Comparison of ENCODE assay signal across 8 mouse cellular contexts in genomic region chr6:89339447-89339846, GRCm38 (mm10). TPM values are rescaled to one million over a fixed set of nuclear protein-coding genes. Genes with fewer than 3 reads are reported as not detected.
A peak's percentile ranks its signal among the peaks of the same experiment; 100 is the strongest.
DNase-seq lines count a peak whose midpoint lies in the region; ATAC-seq and TF ChIP-seq lines count a peak whose summit lies in the region.

No protein-coding gene starts in this region.

- H3K9me3 ChIP-seq in midbrain, postnatal 0 days (ENCODE audit: low read length) = no peaks in the 10 kb centered on the region
- no peaks in the 10 kb centered on the region for H3K9me3 ChIP-seq in midbrain, embryonic 14.5 days (ENCODE audit: control insufficient read depth, low read length)
- no peaks in the 10 kb centered on the region for H3K9me3 ChIP-seq in midbrain, embryonic 15.5 days
- no peaks in the 10 kb centered on the region for H3K9me3 ChIP-seq in liver, embryonic 11.5 days (ENCODE audit: control insufficient read depth, low read length)

- TF ChIP-seq CTCF in midbrain, postnatal 0 days (IDR thresholded peaks at IDR 0.05) = peak; percentile 59

- no peak overlapping the region for H3K27ac ChIP-seq in midbrain, postnatal 0 days (ENCODE audit: low read depth, low read length)
- no peak overlapping the region for H3K27ac ChIP-seq in midbrain, embryonic 14.5 days (replicated peaks; ENCODE audit: low read depth, low read length)
- no peak overlapping the region for H3K27ac ChIP-seq in midbrain, embryonic 15.5 days
- H3K27ac ChIP-seq in liver, embryonic 11.5 days (ENCODE audit: low read depth, low read length) = no peak overlapping the region

- H3K27me3 ChIP-seq in midbrain, postnatal 0 days (ENCODE audit: insufficient read depth, low read length) = no peaks in the 10 kb centered on the region
- no peaks in the 10 kb centered on the region for H3K27me3 ChIP-seq in midbrain, embryonic 14.5 days (ENCODE audit: control insufficient read depth, insufficient read depth, low read length)
- H3K27me3 ChIP-seq in midbrain, embryonic 15.5 days (replicated peaks) = no peaks in the 10 kb centered on the region
- no peaks in the 10 kb centered on the region for H3K27me3 ChIP-seq in liver, embryonic 11.5 days (replicated peaks; ENCODE audit: control insufficient read depth, insufficient read depth, low read length)

- intact Hi-C loops in heart, postnatal 25 days (cut with DNase I) = loop anchor here (5.0 kb wide), 1 partner anchor 213 kb away; no protein-coding TSS in a partner anchor

- H3K9ac ChIP-seq in midbrain, postnatal 0 days (replicated peaks; ENCODE audit: low read length, poor library complexity, severe bottlenecking) = no peak overlapping the region
- H3K9ac ChIP-seq in midbrain, embryonic 14.5 days (replicated peaks; ENCODE audit: low read length) = no peak overlapping the region
- no peak overlapping the region for H3K9ac ChIP-seq in midbrain, embryonic 15.5 days
- no peak overlapping the region for H3K9ac ChIP-seq in liver, embryonic 11.5 days (ENCODE audit: low read depth, low read length)

- H3K4me1 ChIP-seq in midbrain, postnatal 0 days (ENCODE audit: insufficient read depth, low read length) = no peaks in the 10 kb centered on the region
- H3K4me1 ChIP-seq in midbrain, embryonic 14.5 days (ENCODE audit: control insufficient read depth, insufficient read depth, low read length) = peaks cover 11% of the 10 kb centered on the region
- peaks cover 11% of the 10 kb centered on the region for H3K4me1 ChIP-seq in midbrain, embryonic 15.5 days
- H3K4me1 ChIP-seq in liver, embryonic 11.5 days (replicated peaks; ENCODE audit: control insufficient read depth, insufficient read depth, low read length) = peaks cover 2% of the 10 kb centered on the region; the same call in 1 of the 2 replicates

- 73% methylated on average over 2 of the region's 2 CpGs for WGBS in midbrain, postnatal 0 days
- 88% methylated on average over 2 of the region's 2 CpGs for WGBS in midbrain, embryonic 14.5 days
- 82% methylated on average over 2 of the region's 2 CpGs for WGBS in midbrain, embryonic 15.5 days
- WGBS in liver, embryonic 11.5 days = 81% methylated on average over 2 of the region's 2 CpGs

- no peak overlapping the region for H3K4me3 ChIP-seq in midbrain, postnatal 0 days (ENCODE audit: low read depth, low read length)
- no peak overlapping the region for H3K4me3 ChIP-seq in midbrain, embryonic 14.5 days (replicated peaks; ENCODE audit: low read depth, low read length)
- no peak overlapping the region for H3K4me3 ChIP-seq in midbrain, embryonic 15.5 days
- H3K4me3 ChIP-seq in liver, embryonic 11.5 days (ENCODE audit: low read depth, low read length) = no peak overlapping the region

- no peak overlapping the region for H3K4me2 ChIP-seq in midbrain, postnatal 0 days (ENCODE audit: low read depth, low read length, poor library complexity, severe bottlenecking)
- H3K4me2 ChIP-seq in midbrain, embryonic 14.5 days (ENCODE audit: low read length) = no peak overlapping the region
- H3K4me2 ChIP-seq in midbrain, embryonic 15.5 days = no peak overlapping the region
- H3K4me2 ChIP-seq in liver, embryonic 11.5 days = no peak overlapping the region

- peaks cover 88% of the 10 kb centered on the region for H3K36me3 ChIP-seq in midbrain, postnatal 0 days (ENCODE audit: insufficient read depth, low read length)
- H3K36me3 ChIP-seq in midbrain, embryonic 14.5 days (ENCODE audit: control insufficient read depth, insufficient read depth, low read length) = peaks cover 94% of the 10 kb centered on the region
- peaks cover 61% of the 10 kb centered on the region for H3K36me3 ChIP-seq in midbrain, embryonic 15.5 days (replicated peaks)
- peaks cover 15% of the 10 kb centered on the region for H3K36me3 ChIP-seq in liver, embryonic 11.5 days (ENCODE audit: control insufficient read depth, insufficient read depth, low read length)

- ATAC-seq in frontal cortex, adult (ENCODE audit: low TSS enrichment) = no peak
- ATAC-seq in midbrain, postnatal 0 days (ENCODE audit: low FRiP score) = peak; percentile 44; the same call in 1 of the 2 replicates
- no peak for ATAC-seq in midbrain, embryonic 14.5 days (ENCODE audit: low FRiP score, low TSS enrichment)
- no peak for ATAC-seq in midbrain, embryonic 15.5 days (replicated peaks)
- no peak for ATAC-seq in liver, embryonic 11.5 days (replicated peaks; ENCODE audit: low FRiP score)

- DNase-seq in frontal cortex, postnatal 10 days (ENCODE audit: low spot score in 2 of 2) = peak; percentile 50 to 61
- peak; percentile 78 for DNase-seq in midbrain, postnatal 0 days (ENCODE audit: low spot score)
- no peak for DNase-seq in midbrain, embryonic 14.5 days
- peak; percentile 58 for DNase-seq in heart, postnatal 25 days (ENCODE audit: low spot score)
- DNase-seq in ovary, postnatal 14 days (ENCODE audit: low spot score) = peak; percentile 65
- DNase-seq in liver, embryonic 11.5 days (ENCODE audit: low spot score) = no peak

RNA-seq across cellular contexts. Expression of gene Plxna1, which starts 23.0 kb away (rescaled TPM):
- total RNA-seq in midbrain, postnatal 0 days (2014; rRNA removed) = 220 and 234 TPM in 2 replicates
- 46.5 and 50.1 TPM in 2 replicates for polyA plus RNA-seq in midbrain, postnatal 0 days (2015; fragmentation: Nextera tagmentation; extraction: Ambion mirVana)
- 62.6 and 76.4 TPM in 2 replicates for polyA plus RNA-seq in midbrain, embryonic 14.5 days (2014; fragmentation: Nextera tagmentation; extraction: Ambion mirVana)
- 10 to 100 TPM; 21.2 to 28.7 TPM for total RNA-seq in heart, postnatal 25 days (2021)
- polyA plus RNA-seq in midbrain, embryonic 15.5 days (2015; fragmentation: Nextera tagmentation; extraction: Ambion mirVana) = 85.3 and 88.3 TPM in 2 replicates
- polyA plus RNA-seq in liver, embryonic 11.5 days (2014; fragmentation: Nextera tagmentation; extraction: Ambion mirVana) = 7.5 and 7.7 TPM in 2 replicates

Comparison
In these comparisons a context has a peak if more than half of its experiments do, and no peak if none do; other contexts are left out.
1. DNase-seq: peak in frontal cortex, postnatal 10 days (2 of 2), midbrain, postnatal 0 days (single experiment), heart, postnatal 25 days (single experiment) and ovary, postnatal 14 days (single experiment); none in midbrain, embryonic 14.5 days (single experiment) and liver, embryonic 11.5 days (single experiment).